Mouse (Mus musculus) olfactory bulb, adult 2 months (tissue): ENCODE data around the gene Tsnaxip1.

Experiments used
- CTCF ChIP-seq: fragments of 200-500 bp; IDR thresholded peaks from 2 replicates; pipeline ENCODE4 v1.5.1; 2012; ENCODE audit warnings: low read depth, mild to moderate bottlenecking, low read length, moderate library complexity; ENCODE audit not compliant: insufficient read depth
- POLR2A ChIP-seq: fragments of 200-500 bp; IDR thresholded peaks from 2 replicates; pipeline ENCODE4 v1.6.1; 2012; ENCODE audit warnings: mild to moderate bottlenecking, low read depth, low read length, moderate library complexity; ENCODE audit not compliant: insufficient read depth

- TF ChIP-seq CTCF = no peak
- 0 out of 2 replicates have a peak, but pooled peaks have one; percentile 19 for TF ChIP-seq POLR2A
Observed at GRCm38 (mm10) chr8:105855248-105856167, 28.0 kb downstream of the Tsnaxip1 start.
